Mouse (Mus musculus): Measurements from ENCODE around the gene Rbfox3. TPM values are rescaled to one million over a fixed set of nuclear protein-coding genes. Genes with fewer than 3 reads are reported as not detected.

The Rbfox3 gene
- polyA plus RNA-seq, 1 experiment from 2014 or later, result 0.35 TPM

DNA sequence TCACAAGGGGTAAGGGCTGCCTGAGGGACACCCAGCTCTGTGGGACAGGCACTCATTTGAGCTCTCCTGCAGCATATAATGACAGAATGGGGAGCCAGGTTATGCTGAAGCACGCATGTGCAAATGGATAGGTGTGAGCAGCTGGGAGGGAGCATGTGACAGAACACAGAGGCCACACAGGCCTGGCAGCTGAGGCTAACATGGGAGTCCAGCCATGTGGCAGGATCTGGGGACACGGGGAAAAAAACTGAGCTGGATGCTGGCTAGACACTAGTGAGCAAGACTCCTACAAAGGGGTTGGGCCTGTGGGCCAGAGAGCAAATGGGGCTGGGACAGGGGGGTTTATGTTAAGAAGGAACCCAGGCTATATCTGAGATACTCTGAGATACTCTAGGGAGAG lies 141.9 kb downstream of the Rbfox3 start:
- no peaks in the 10 kb centered on the region for H3K27me3 ChIP-seq (ENCODE audit: control insufficient read depth, insufficient read depth, low read depth, low read length)
- no peak overlapping the region for H3K4me3 ChIP-seq (ENCODE audit: low read length)
- no peaks in the 10 kb centered on the region for H3K36me3 ChIP-seq (ENCODE audit: control insufficient read depth, insufficient read depth, low read length)
- no peak overlapping the region for H3K4me2 ChIP-seq (ENCODE audit: low read depth, low read length)
- WGBS, result 34% methylated on average over 2 of the region's 2 CpGs
- ATAC-seq (ENCODE audit: low read depth), result no peak
- no peak overlapping the region for H3K9ac ChIP-seq (ENCODE audit: low read length)
- no peaks in the 10 kb centered on the region for H3K4me1 ChIP-seq (replicated peaks; ENCODE audit: control insufficient read depth, insufficient read depth, low read length)
- no peak overlapping the region for H3K27ac ChIP-seq (ENCODE audit: low read length)
- no peaks in the 10 kb centered on the region for H3K9me3 ChIP-seq (ENCODE audit: control insufficient read depth, low read length)

DNA sequence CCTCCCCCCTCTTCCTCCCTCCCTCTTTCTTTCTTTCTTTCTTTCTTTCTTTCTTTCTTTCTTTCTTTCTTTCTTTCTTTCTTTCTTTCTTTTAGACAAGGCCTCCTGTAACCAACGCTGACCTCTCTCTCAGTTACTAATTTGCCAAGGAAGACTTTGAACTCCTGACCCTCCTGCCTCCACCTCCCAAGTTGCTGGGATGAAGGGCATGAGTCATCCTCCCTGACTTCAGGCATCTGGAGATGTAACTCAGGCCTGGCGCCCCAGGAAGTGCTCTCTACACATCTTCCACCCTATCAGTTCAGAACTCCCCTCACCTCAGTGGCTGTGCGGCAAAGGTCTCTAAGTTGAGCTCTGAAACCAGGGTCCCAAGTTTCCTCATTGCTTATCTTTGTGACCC lies 143.0 kb downstream of the Rbfox3 start:
- ATAC-seq (ENCODE audit: low read depth), result no peak
- Histone ChIP-seq H3K4me3 (ENCODE audit: low read length) (no peak overlapping the region), H3K9me3 (ENCODE audit: control insufficient read depth, low read length) (no peaks in the 10 kb centered on the region), H3K4me2 (ENCODE audit: low read depth, low read length) (no peak overlapping the region), H3K27me3 (ENCODE audit: control insufficient read depth, insufficient read depth, low read depth, low read length) (no peaks in the 10 kb centered on the region), H3K9ac (ENCODE audit: low read length) (no peak overlapping the region), H3K4me1 (replicated peaks; ENCODE audit: control insufficient read depth, insufficient read depth, low read length) (no peaks in the 10 kb centered on the region), H3K36me3 (ENCODE audit: control insufficient read depth, insufficient read depth, low read length) (no peaks in the 10 kb centered on the region), H3K27ac (ENCODE audit: low read length) (no peak overlapping the region)
- 40% methylated on average over 3 of the region's 3 CpGs for WGBS

GRCm38 (mm10) chr11:118767411-118767810 lies 144.0 kb downstream of the Rbfox3 start:
- Histone ChIP-seq H3K36me3 (ENCODE audit: control insufficient read depth, insufficient read depth, low read length) (no peaks in the 10 kb centered on the region), H3K27ac (ENCODE audit: low read length) (no peak overlapping the region), H3K4me2 (ENCODE audit: low read depth, low read length) (no peak overlapping the region), H3K27me3 (ENCODE audit: control insufficient read depth, insufficient read depth, low read depth, low read length) (no peaks in the 10 kb centered on the region), H3K4me1 (replicated peaks; ENCODE audit: control insufficient read depth, insufficient read depth, low read length) (no peaks in the 10 kb centered on the region), H3K9ac (ENCODE audit: low read length) (no peak overlapping the region), H3K4me3 (ENCODE audit: low read length) (no peak overlapping the region), H3K9me3 (ENCODE audit: control insufficient read depth, low read length) (no peaks in the 10 kb centered on the region)
- WGBS, result 59% methylated on average over 4 of the region's 4 CpGs
- no peak for ATAC-seq (ENCODE audit: low read depth)

- no peaks in the 10 kb centered on the region for H3K4me1 ChIP-seq (replicated peaks; ENCODE audit: control insufficient read depth, insufficient read depth, low read length)
- no peaks in the 10 kb centered on the region for H3K9me3 ChIP-seq (ENCODE audit: control insufficient read depth, low read length)
- no peak overlapping the region for H3K4me2 ChIP-seq (ENCODE audit: low read depth, low read length)
- H3K36me3 ChIP-seq (ENCODE audit: control insufficient read depth, insufficient read depth, low read length), result no peaks in the 10 kb centered on the region
- no peak overlapping the region for H3K27ac ChIP-seq (ENCODE audit: low read length)
- H3K9ac ChIP-seq (ENCODE audit: low read length), result no peak overlapping the region
- no peak overlapping the region for H3K4me3 ChIP-seq (ENCODE audit: low read length)
- 69% methylated on average over 12 of the region's 12 CpGs for WGBS
- no peaks in the 10 kb centered on the region for H3K27me3 ChIP-seq (ENCODE audit: control insufficient read depth, insufficient read depth, low read depth, low read length)
- ATAC-seq (ENCODE audit: low read depth), result no peak
These were observed 151.0 kb downstream of the Rbfox3 start for GRCm38 (mm10) chr11:118760296-118760988.

- no peak overlapping the region for H3K9ac ChIP-seq (ENCODE audit: low read length)
- no peaks in the 10 kb centered on the region for H3K27me3 ChIP-seq (ENCODE audit: control insufficient read depth, insufficient read depth, low read depth, low read length)
- H3K4me2 ChIP-seq (ENCODE audit: low read depth, low read length), result no peak overlapping the region
- 85% methylated on average over 8 of the region's 8 CpGs for WGBS
- no peaks in the 10 kb centered on the region for H3K4me1 ChIP-seq (replicated peaks; ENCODE audit: control insufficient read depth, insufficient read depth, low read length)
- H3K4me3 ChIP-seq (ENCODE audit: low read length), result no peak overlapping the region
- no peak for ATAC-seq (ENCODE audit: low read depth)
- H3K27ac ChIP-seq (ENCODE audit: low read length), result no peak overlapping the region
- no peaks in the 10 kb centered on the region for H3K36me3 ChIP-seq (ENCODE audit: control insufficient read depth, insufficient read depth, low read length)
- no peaks in the 10 kb centered on the region for H3K9me3 ChIP-seq (ENCODE audit: control insufficient read depth, low read length)
These were observed 152.2 kb downstream of the Rbfox3 start for GRCm38 (mm10) chr11:118759228-118759627.

DNA sequence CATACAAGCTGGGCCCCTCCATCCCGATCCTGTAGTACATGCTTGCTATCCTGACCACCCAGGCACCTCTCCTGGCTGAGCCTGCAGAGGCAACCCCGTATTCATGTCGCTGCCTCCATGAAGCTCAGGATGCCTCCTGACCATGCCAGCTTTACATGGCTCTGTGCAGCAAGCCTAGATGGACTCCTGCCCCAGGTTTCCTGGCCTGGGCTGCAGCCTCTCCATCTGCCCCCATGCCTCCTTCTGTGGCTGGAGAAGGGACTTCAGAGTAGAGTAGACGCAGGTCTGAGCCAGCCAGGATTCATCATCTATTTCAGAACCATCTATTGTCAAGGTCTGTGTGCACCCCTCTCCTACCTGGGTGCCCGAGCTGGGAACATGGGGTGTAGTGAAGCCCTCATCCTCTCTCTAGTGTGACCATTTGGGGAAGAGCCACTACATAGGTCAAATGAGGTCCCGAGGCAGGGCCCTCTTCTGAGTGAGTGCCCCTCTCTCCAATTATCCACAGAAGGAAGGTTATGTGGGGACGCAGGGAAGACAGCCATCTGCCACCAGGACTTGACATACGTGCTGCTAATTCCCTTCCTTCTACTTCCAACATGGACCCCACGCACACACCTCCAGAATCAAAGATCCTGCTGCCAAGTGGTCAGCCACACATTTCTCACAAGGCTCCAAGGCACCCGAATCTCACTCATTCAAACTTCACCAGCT lies 153.0 kb downstream of the Rbfox3 start:
- 81% methylated on average over 10 of the region's 10 CpGs for WGBS
- Histone ChIP-seq H3K4me3 (ENCODE audit: low read length) (no peak overlapping the region), H3K27ac (ENCODE audit: low read length) (no peak overlapping the region), H3K4me2 (ENCODE audit: low read depth, low read length) (no peak overlapping the region), H3K9ac (ENCODE audit: low read length) (no peak overlapping the region), H3K9me3 (ENCODE audit: control insufficient read depth, low read length) (no peaks in the 10 kb centered on the region), H3K27me3 (ENCODE audit: control insufficient read depth, insufficient read depth, low read depth, low read length) (no peaks in the 10 kb centered on the region), H3K36me3 (ENCODE audit: control insufficient read depth, insufficient read depth, low read length) (no peaks in the 10 kb centered on the region), H3K4me1 (replicated peaks; ENCODE audit: control insufficient read depth, insufficient read depth, low read length) (no peaks in the 10 kb centered on the region)
- ATAC-seq (ENCODE audit: low read depth), result no peak

DNA sequence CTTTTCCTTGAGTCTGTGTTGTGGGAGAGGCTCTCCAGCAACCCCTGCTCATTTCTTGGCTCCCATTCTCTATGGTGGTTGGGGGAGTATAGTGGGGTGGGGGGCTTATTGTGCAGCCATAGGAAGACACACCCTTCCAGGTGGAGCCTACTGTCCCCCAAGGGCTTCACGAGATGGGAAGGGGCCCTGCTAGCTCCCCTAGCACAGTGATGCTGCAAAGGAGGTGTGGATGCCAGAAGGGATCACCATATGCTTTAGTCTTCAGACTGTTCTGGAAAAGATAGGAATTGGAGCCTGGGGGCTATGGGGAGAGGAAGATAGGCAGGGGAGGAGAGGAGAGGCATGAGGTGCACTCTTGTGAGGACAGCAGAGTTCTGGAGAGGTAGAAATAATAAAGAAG lies 153.9 kb downstream of the Rbfox3 start:
- 70% methylated on average over 1 of the region's 1 CpGs for WGBS
- H3K4me1 ChIP-seq (replicated peaks; ENCODE audit: control insufficient read depth, insufficient read depth, low read length), result no peaks in the 10 kb centered on the region
- H3K27me3 ChIP-seq (ENCODE audit: control insufficient read depth, insufficient read depth, low read depth, low read length), result no peaks in the 10 kb centered on the region
- ATAC-seq (ENCODE audit: low read depth), result no peak
- no peak overlapping the region for H3K4me3 ChIP-seq (ENCODE audit: low read length)
- H3K4me2 ChIP-seq (ENCODE audit: low read depth, low read length), result no peak overlapping the region
- no peak overlapping the region for H3K9ac ChIP-seq (ENCODE audit: low read length)
- no peak overlapping the region for H3K27ac ChIP-seq (ENCODE audit: low read length)
- no peaks in the 10 kb centered on the region for H3K9me3 ChIP-seq (ENCODE audit: control insufficient read depth, low read length)
- no peaks in the 10 kb centered on the region for H3K36me3 ChIP-seq (ENCODE audit: control insufficient read depth, insufficient read depth, low read length)

- Histone ChIP-seq H3K4me3 (ENCODE audit: low read length) (no peak overlapping the region), H3K4me2 (ENCODE audit: low read depth, low read length) (no peak overlapping the region), H3K27me3 (ENCODE audit: control insufficient read depth, insufficient read depth, low read depth, low read length) (no peaks in the 10 kb centered on the region), H3K9me3 (ENCODE audit: control insufficient read depth, low read length) (no peaks in the 10 kb centered on the region), H3K9ac (ENCODE audit: low read length) (no peak overlapping the region), H3K27ac (ENCODE audit: low read length) (no peak overlapping the region), H3K4me1 (replicated peaks; ENCODE audit: control insufficient read depth, insufficient read depth, low read length) (no peaks in the 10 kb centered on the region), H3K36me3 (ENCODE audit: control insufficient read depth, insufficient read depth, low read length) (no peaks in the 10 kb centered on the region)
- 74% methylated on average over 17 of the region's 17 CpGs for WGBS
- no peak for ATAC-seq (ENCODE audit: low read depth)
These were observed 156.4 kb downstream of the Rbfox3 start for GRCm38 (mm10) chr11:118755003-118755402.

DNA sequence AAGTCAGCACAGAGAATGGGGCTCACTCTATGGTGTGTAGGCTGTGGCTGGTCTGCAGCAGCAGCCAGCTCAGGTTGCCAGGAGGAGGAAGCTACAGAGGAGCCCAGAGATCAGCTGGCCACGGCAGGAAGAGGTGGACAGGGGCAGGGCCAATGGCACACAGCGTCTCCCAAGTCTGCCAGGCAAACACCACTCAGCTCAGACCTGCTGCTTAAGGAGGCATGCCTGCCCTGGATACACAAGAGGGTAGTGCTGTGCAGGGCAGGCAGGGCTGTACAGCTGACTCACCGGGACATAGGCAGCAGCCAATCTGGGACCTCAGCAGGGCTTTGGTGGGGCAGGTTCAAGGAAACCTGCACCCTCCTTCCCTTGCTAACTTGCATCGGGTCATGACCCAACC lies 156.9 kb downstream of the Rbfox3 start:
- no peaks in the 10 kb centered on the region for H3K9me3 ChIP-seq (ENCODE audit: control insufficient read depth, low read length)
- no peak overlapping the region for H3K4me3 ChIP-seq (ENCODE audit: low read length)
- H3K36me3 ChIP-seq (ENCODE audit: control insufficient read depth, insufficient read depth, low read length), result no peaks in the 10 kb centered on the region
- WGBS, result 48% methylated on average over 4 of the region's 4 CpGs
- H3K9ac ChIP-seq (ENCODE audit: low read length), result no peak overlapping the region
- ATAC-seq (ENCODE audit: low read depth), result no peak
- H3K4me2 ChIP-seq (ENCODE audit: low read depth, low read length), result no peak overlapping the region
- no peaks in the 10 kb centered on the region for H3K27me3 ChIP-seq (ENCODE audit: control insufficient read depth, insufficient read depth, low read depth, low read length)
- H3K27ac ChIP-seq (ENCODE audit: low read length), result no peak overlapping the region
- no peaks in the 10 kb centered on the region for H3K4me1 ChIP-seq (replicated peaks; ENCODE audit: control insufficient read depth, insufficient read depth, low read length)

All from lung, embryonic 16.5 days (tissue).